Mouse (Mus musculus) MEL (cell line): Measurements from ENCODE around the gene Zfp652. TPM values are rescaled to one million over a fixed set of nuclear protein-coding genes. Genes with fewer than 3 reads are reported as not detected.

ENCODE experiments used
- DNase-seq: peaks from one replicate; pipeline ENCODE4 v3.0.0; 2011; ENCODE audit warnings: low read depth, low spot score
- H3K27ac ChIP-seq: 2 replicates; pipeline ENCODE4 v1.5.1; 2012; ENCODE audit warnings: low read depth, mild to moderate bottlenecking, control low read depth, low read length, moderate library complexity; ENCODE audit not compliant: control insufficient read depth
- H3K27me3 ChIP-seq, 2 experiments: fragments of 150-350 bp in 1 of 2; sonication (generic) in 1 of 2; 2 replicates each; pipeline ENCODE4 v1.6.1; 2012; ENCODE audit warnings: low read length in 2 of 2, mild to moderate bottlenecking in 2 of 2, improper control_type of control experiment in 1 of 2, moderate library complexity in 1 of 2; ENCODE audit not compliant: insufficient read depth in 2 of 2, control insufficient read depth in 1 of 2
- H3K36me3 ChIP-seq, 2 experiments: 2 replicates each; pipeline ENCODE4 v1.6.1; 2012 to 2014; ENCODE audit warnings: low read length in 2 of 2, improper control_type of control experiment in 1 of 2, inconsistent platforms in 1 of 2, mild to moderate bottlenecking in 1 of 2; ENCODE audit not compliant: insufficient read depth in 2 of 2, control insufficient read depth in 1 of 2
- H3K4me1 ChIP-seq, 2 experiments: fragments of 150-350 bp in 1 of 2; sonication (generic) in 1 of 2; 2 replicates each; pipeline ENCODE4 v1.6.1; 2012; ENCODE audit warnings: low read length in 2 of 2, improper control_type of control experiment in 1 of 2, mild to moderate bottlenecking in 1 of 2; ENCODE audit not compliant: insufficient read depth in 2 of 2, control insufficient read depth in 1 of 2
- H3K4me3 ChIP-seq, 2 experiments: fragments of 150-350 bp in 1 of 2; sonication (generic) in 1 of 2; 2 replicates each; pipeline ENCODE4 v1.5.1; 2012; ENCODE audit warnings: low read depth in 2 of 2, low read length in 2 of 2, mild to moderate bottlenecking in 2 of 2, moderate library complexity in 2 of 2, control low read depth in 1 of 2, improper control_type of control experiment in 1 of 2; ENCODE audit not compliant: control insufficient read depth in 1 of 2, insufficient read depth in 1 of 2
- H3K79me2 ChIP-seq: 2 replicates; pipeline ENCODE4 v1.6.1; 2012; ENCODE audit warnings: mild to moderate bottlenecking, low read length, moderate library complexity; ENCODE audit not compliant: control insufficient read depth, poor library complexity, insufficient read depth
- H3K9ac ChIP-seq: 2 replicates; pipeline ENCODE4 v1.6.1; 2012; ENCODE audit warnings: low read depth, mild to moderate bottlenecking, control low read depth, low read length, moderate library complexity; ENCODE audit not compliant: control insufficient read depth, poor library complexity, severe bottlenecking
- H3K9me3 ChIP-seq: fragments of 150-350 bp; sonication (generic); replicated peaks from 2 replicates; pipeline ENCODE4 v1.6.1; 2012; ENCODE audit warnings: mild to moderate bottlenecking, low read length, improper control_type of control experiment, moderate library complexity; ENCODE audit not compliant: insufficient read depth
- BHLHE40 ChIP-seq: IDR thresholded peaks from 2 replicates; pipeline ENCODE4 v1.6.1; 2012; ENCODE audit warnings: low read depth, mild to moderate bottlenecking, inconsistent platforms, low read length, improper control_type of control experiment, borderline replicate concordance
- ELF1 ChIP-seq: IDR thresholded peaks from 2 replicates; pipeline ENCODE4 v1.6.1; 2014; ENCODE audit warnings: low read depth, mild to moderate bottlenecking, inconsistent platforms, low read length, improper control_type of control experiment, moderate library complexity
- KAT2A ChIP-seq: conservative IDR thresholded peaks from 2 replicates; pipeline ENCODE4 v1.6.1; 2012; ENCODE audit warnings: low read depth, low read length, improper control_type of control experiment, inconsistent platforms
- MAZ ChIP-seq: IDR thresholded peaks from 2 replicates; pipeline ENCODE4 v1.6.1; 2012; ENCODE audit warnings: low read depth, mild to moderate bottlenecking, inconsistent platforms, low read length, improper control_type of control experiment
- MXI1 ChIP-seq: IDR thresholded peaks from 2 replicates; pipeline ENCODE4 v1.6.1; 2011; ENCODE audit warnings: mild to moderate bottlenecking, low read depth, low read length, improper control_type of control experiment
- POLR2A ChIP-seq, 2 experiments: IDR thresholded peaks; 2 replicates each; pipeline ENCODE4 v1.6.1; 2011 to 2012; ENCODE audit warnings: low read length in 2 of 2, mild to moderate bottlenecking in 2 of 2, control low read depth in 1 of 2, improper control_type of control experiment in 1 of 2, low read depth in 1 of 2, moderate library complexity in 1 of 2; ENCODE audit not compliant: control insufficient read depth in 1 of 2, insufficient read depth in 1 of 2, poor library complexity in 1 of 2
- RAD21 ChIP-seq: IDR thresholded peaks from 2 replicates; pipeline ENCODE4 v1.6.1; 2011; ENCODE audit warnings: mild to moderate bottlenecking, low read depth, low read length, improper control_type of control experiment
- SIN3A ChIP-seq: IDR thresholded peaks from 2 replicates; pipeline ENCODE4 v1.6.1; 2012; ENCODE audit warnings: low read length, improper control_type of control experiment, inconsistent platforms
- SMC3 ChIP-seq: IDR thresholded peaks from 2 replicates; pipeline ENCODE4 v1.6.1; 2011; ENCODE audit warnings: low read depth, low read length, improper control_type of control experiment
- TCF12 ChIP-seq: IDR thresholded peaks from 2 replicates; pipeline ENCODE4 v1.6.1; 2014; ENCODE audit warnings: low read depth, mild to moderate bottlenecking, inconsistent platforms, low read length, improper control_type of control experiment, moderate library complexity
- USF1 ChIP-seq: IDR thresholded peaks from 2 replicates; pipeline ENCODE4 v1.6.1; 2014; ENCODE audit warnings: low read depth, mild to moderate bottlenecking, inconsistent platforms, low read length, improper control_type of control experiment, moderate library complexity
- ZKSCAN1 ChIP-seq: IDR thresholded peaks from 2 replicates; pipeline ENCODE4 v1.6.1; 2012; ENCODE audit warnings: low read depth, mild to moderate bottlenecking, inconsistent platforms, low read length, improper control_type of control experiment, moderate library complexity
- ZNF384 ChIP-seq: IDR thresholded peaks from 2 replicates; pipeline ENCODE4 v1.6.1; 2012; ENCODE audit warnings: low read depth, mild to moderate bottlenecking, inconsistent platforms, low read length, improper control_type of control experiment
- polyA plus RNA-seq, 2 experiments: library from polyadenylated mRNA; stranded (reverse) in 1 of 2; unstranded in 1 of 2; fragments of >175 nt in 1 of 2; fragments of >200 nt in 1 of 2; gene quantifications; 2 replicates each; pipeline versions ENCODE4 v1.2.1 to v1.2.4; 2012; ENCODE audit warnings: low replicate concordance in 2 of 2, low read depth in 1 of 2; ENCODE audit not compliant: insufficient read length in 2 of 2, insufficient read depth in 1 of 2, missing spikeins in 1 of 2
- total RNA-seq: library from RNA; depleted of rRNA; stranded (reverse); fragments of 300-350 nt; gene quantifications from 2 replicates; pipeline ENCODE4 v1.2.3, GENCODE M21; 2012

Zfp652 gene
- total and polyA plus RNA-seq, 3 experiments = 19.3 to 38.5 (median 31.8) TPM

- Histone ChIP-seq H3K27me3 (no peaks in the 10 kb centered on the region), H3K9ac (no peak overlapping the region)
These were observed 74.0 kb downstream of the Zfp652 start for GRCm38 (mm10) chr11:95786511-95786910.

GRCm38 (mm10) chr11:95789451-95789891, 77.0 kb downstream of the Zfp652 start:
- no peaks in the 10 kb centered on the region for H3K79me2 ChIP-seq
- H3K4me3 ChIP-seq = no peak overlapping the region
- no peak overlapping the region for H3K27ac ChIP-seq
- no peaks in the 10 kb centered on the region for H3K27me3 ChIP-seq
- no peak overlapping the region for H3K9ac ChIP-seq
- no peaks in the 10 kb centered on the region for H3K9me3 ChIP-seq
- TF ChIP-seq POLR2A (IDR thresholded peaks at IDR 0.05; ENCODE audit: control insufficient read depth in 1 of 2, insufficient read depth in 1 of 2, low read depth in 1 of 2, low read length in 2 of 2, poor library complexity in 1 of 2) = no peak
- TF ChIP-seq TCF12 = no peak
- no peak for TF ChIP-seq ZNF384
- TF ChIP-seq ELF1 = no peak
- DNase-seq = no peak
- peaks cover 5 to 10% of the 10 kb centered on the region in 2 experiments; a peak in 3 of 4 replicates for H3K4me1 ChIP-seq
- H3K36me3 ChIP-seq = peaks cover 0 to 8% of the 10 kb centered on the region in 2 experiments; a peak in 3 of 4 replicates

More at GRCm38 (mm10) chr11:95786511-95786910, 74.0 kb downstream of the Zfp652 start:
- Histone ChIP-seq H3K4me3 (no peak overlapping the region), H3K27ac (no peak overlapping the region), H3K79me2 (no peaks in the 10 kb centered on the region), H3K4me1 (no peaks in the 10 kb centered on the region), H3K9me3 (no peaks in the 10 kb centered on the region), H3K36me3 (no peaks in the 10 kb centered on the region; a peak in 1 of 4 replicates)
- no peak for DNase-seq
- TF ChIP-seq KAT2A (no peak), ZKSCAN1 (no peak), POLR2A (IDR thresholded peaks at IDR 0.05; ENCODE audit: control insufficient read depth in 1 of 2, insufficient read depth in 1 of 2, low read depth in 1 of 2, low read length in 2 of 2, poor library complexity in 1 of 2) (no peak), SMC3 (no peak)

GRCm38 (mm10) chr11:95791787-95792186, 79.3 kb downstream of the Zfp652 start:
- H3K27ac ChIP-seq = no peak overlapping the region
- no peak overlapping the region for H3K9ac ChIP-seq
- H3K9me3 ChIP-seq = no peaks in the 10 kb centered on the region
- H3K79me2 ChIP-seq = no peaks in the 10 kb centered on the region
- no peak for DNase-seq
- TF ChIP-seq RAD21 = no peak
- no peak for TF ChIP-seq BHLHE40
- no peak for TF ChIP-seq SIN3A
- TF ChIP-seq MXI1 = no peak
- TF ChIP-seq MAZ = no peak
- no peak for TF ChIP-seq USF1
- H3K27me3 ChIP-seq = no peaks in the 10 kb centered on the region
- no peak overlapping the region for H3K4me3 ChIP-seq
- peaks cover 0 to 8% of the 10 kb centered on the region in 2 experiments; a peak in 3 of 4 replicates for H3K36me3 ChIP-seq
- peaks cover 5 to 10% of the 10 kb centered on the region in 2 experiments; a peak in 3 of 4 replicates for H3K4me1 ChIP-seq
